Mouse (Mus musculus): ENCODE data around the gene Suclg2.

GRCm38 (mm10) chr6:95579792-95580191 lies 138.8 kb downstream of the Suclg2 start:
- no peak for TF ChIP-seq CTCF (IDR thresholded peaks at IDR 0.05; ENCODE audit: low read depth)
- no peak for TF ChIP-seq EP300 (IDR thresholded peaks at IDR 0.05; ENCODE audit: low read depth)

Data from liver, embryonic 14.5 days (tissue).